Mouse (Mus musculus): Measurements from ENCODE around the gene Plcl2. TPM values are rescaled to one million over a fixed set of nuclear protein-coding genes. Genes with fewer than 3 reads are reported as not detected.
"Not testable (repeated sequence)": the region's sequence is repeated elsewhere in the genome, so short reads cannot be mapped to it uniquely, and the experiment has no call there.

Plcl2 gene
- total and polyA plus RNA-seq, 2 experiments from 2014 or later, result 8.8 to 43.2 TPM

DNA sequence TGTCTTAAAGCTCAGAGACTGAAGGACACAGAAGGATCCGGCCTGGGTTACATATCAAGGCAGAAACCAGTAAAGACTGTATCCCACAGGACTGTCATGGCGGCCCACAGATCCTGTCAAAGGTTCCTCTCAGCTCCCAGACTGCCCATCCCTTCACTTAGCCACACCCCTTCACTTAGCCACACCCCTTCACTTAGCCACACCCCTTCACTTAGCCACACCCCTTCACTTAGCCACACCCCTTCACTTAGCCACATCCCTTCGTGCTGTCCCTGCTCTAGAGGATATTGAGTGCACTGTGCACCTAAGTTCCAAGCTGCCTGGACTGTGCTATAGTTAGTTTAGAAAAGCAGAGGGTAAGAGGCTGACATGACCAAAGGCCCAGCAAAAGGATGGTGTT is 118.5 kb downstream of the Plcl2 start:
- Histone ChIP-seq H3K27ac (ENCODE audit: low read depth, low read length) (no peak overlapping the region), H3K4me3 (ENCODE audit: low read depth, low read length) (no peak overlapping the region), H3K27me3 (ENCODE audit: insufficient read depth, low read length) (no peaks in the 10 kb centered on the region), H3K9ac (replicated peaks; ENCODE audit: low read length, poor library complexity, severe bottlenecking) (no peak overlapping the region), H3K4me2 (ENCODE audit: low read depth, low read length, poor library complexity, severe bottlenecking) (no peak overlapping the region), H3K36me3 (ENCODE audit: insufficient read depth, low read length) (no peaks in the 10 kb centered on the region), H3K4me1 (ENCODE audit: insufficient read depth, low read length) (no peaks in the 10 kb centered on the region), H3K9me3 (ENCODE audit: low read length) (no peaks in the 10 kb centered on the region)
- no peak for TF ChIP-seq CTCF (IDR thresholded peaks at IDR 0.05)
- WGBS, result 94% methylated on average over 3 of the region's 3 CpGs
- no peak for ATAC-seq (ENCODE audit: low FRiP score)
- no peak for DNase-seq (ENCODE audit: low spot score)

DNA sequence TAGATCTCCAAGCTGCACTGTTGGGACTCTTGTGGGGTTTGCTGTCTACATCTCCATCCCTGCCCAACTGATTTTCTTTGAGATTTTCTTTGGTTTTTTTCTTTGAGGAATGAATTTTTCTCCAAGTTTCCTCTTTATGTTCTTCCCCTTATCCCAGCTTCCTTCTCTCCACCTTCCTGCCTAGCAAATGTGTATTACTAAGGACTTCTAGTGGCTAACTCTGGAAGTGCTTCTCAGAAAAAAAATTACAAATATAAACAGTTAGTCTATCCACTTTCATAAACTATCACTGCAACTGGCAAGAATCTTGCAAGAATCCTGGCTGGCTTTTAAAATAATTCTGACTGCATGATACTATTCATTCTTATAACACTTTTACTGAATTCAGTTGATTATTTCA is 119.5 kb downstream of the Plcl2 start:
- ATAC-seq (ENCODE audit: low FRiP score) (no peak), DNase-seq (ENCODE audit: low spot score) (peak; percentile 52)
- no peak overlapping the region for H3K4me2 ChIP-seq (ENCODE audit: low read depth, low read length, poor library complexity, severe bottlenecking)
- H3K4me3 ChIP-seq (ENCODE audit: low read depth, low read length), result no peak overlapping the region
- no peak overlapping the region for H3K27ac ChIP-seq (ENCODE audit: low read depth, low read length)
- no peaks in the 10 kb centered on the region for H3K9me3 ChIP-seq (ENCODE audit: low read length)
- H3K4me1 ChIP-seq (ENCODE audit: insufficient read depth, low read length), result no peaks in the 10 kb centered on the region
- peak; percentile 72 for TF ChIP-seq CTCF (IDR thresholded peaks at IDR 0.05)
- no peaks in the 10 kb centered on the region for H3K36me3 ChIP-seq (ENCODE audit: insufficient read depth, low read length)
- H3K9ac ChIP-seq (replicated peaks; ENCODE audit: low read length, poor library complexity, severe bottlenecking), result no peak overlapping the region
- no peaks in the 10 kb centered on the region for H3K27me3 ChIP-seq (ENCODE audit: insufficient read depth, low read length)

GRCm38 (mm10) chr17:50630992-50631391 is 121.8 kb downstream of the Plcl2 start:
- H3K27ac ChIP-seq (ENCODE audit: low read depth, low read length); ATAC-seq (ENCODE audit: low FRiP score); H3K4me3 ChIP-seq (ENCODE audit: low read depth, low read length); DNase-seq (ENCODE audit: low spot score); H3K4me1 ChIP-seq (ENCODE audit: insufficient read depth, low read length); H3K27me3 ChIP-seq (ENCODE audit: insufficient read depth, low read length); H3K9me3 ChIP-seq (ENCODE audit: low read length); H3K36me3 ChIP-seq (ENCODE audit: insufficient read depth, low read length); H3K4me2 ChIP-seq (ENCODE audit: low read depth, low read length, poor library complexity, severe bottlenecking); H3K9ac ChIP-seq (replicated peaks; ENCODE audit: low read length, poor library complexity, severe bottlenecking): not testable (repeated sequence)

- DNase-seq (ENCODE audit: low spot score) (no peak), ATAC-seq (ENCODE audit: low FRiP score) (no peak)
- H3K4me1 ChIP-seq (ENCODE audit: insufficient read depth, low read length), result no peaks in the 10 kb centered on the region
- no peak for TF ChIP-seq CTCF (IDR thresholded peaks at IDR 0.05)
- H3K9me3 ChIP-seq (ENCODE audit: low read length), result no peaks in the 10 kb centered on the region
- no peaks in the 10 kb centered on the region for H3K27me3 ChIP-seq (ENCODE audit: insufficient read depth, low read length)
- no peak overlapping the region for H3K27ac ChIP-seq (ENCODE audit: low read depth, low read length)
- H3K9ac ChIP-seq (replicated peaks; ENCODE audit: low read length, poor library complexity, severe bottlenecking), result no peak overlapping the region
- WGBS, result 86% methylated on average over 7 of the region's 7 CpGs
- no peaks in the 10 kb centered on the region for H3K36me3 ChIP-seq (ENCODE audit: insufficient read depth, low read length)
- no peak overlapping the region for H3K4me2 ChIP-seq (ENCODE audit: low read depth, low read length, poor library complexity, severe bottlenecking)
- H3K4me3 ChIP-seq (ENCODE audit: low read depth, low read length), result no peak overlapping the region
Measured at GRCm38 (mm10) chr17:50634008-50634871, 125.0 kb downstream of the Plcl2 start.

DNA sequence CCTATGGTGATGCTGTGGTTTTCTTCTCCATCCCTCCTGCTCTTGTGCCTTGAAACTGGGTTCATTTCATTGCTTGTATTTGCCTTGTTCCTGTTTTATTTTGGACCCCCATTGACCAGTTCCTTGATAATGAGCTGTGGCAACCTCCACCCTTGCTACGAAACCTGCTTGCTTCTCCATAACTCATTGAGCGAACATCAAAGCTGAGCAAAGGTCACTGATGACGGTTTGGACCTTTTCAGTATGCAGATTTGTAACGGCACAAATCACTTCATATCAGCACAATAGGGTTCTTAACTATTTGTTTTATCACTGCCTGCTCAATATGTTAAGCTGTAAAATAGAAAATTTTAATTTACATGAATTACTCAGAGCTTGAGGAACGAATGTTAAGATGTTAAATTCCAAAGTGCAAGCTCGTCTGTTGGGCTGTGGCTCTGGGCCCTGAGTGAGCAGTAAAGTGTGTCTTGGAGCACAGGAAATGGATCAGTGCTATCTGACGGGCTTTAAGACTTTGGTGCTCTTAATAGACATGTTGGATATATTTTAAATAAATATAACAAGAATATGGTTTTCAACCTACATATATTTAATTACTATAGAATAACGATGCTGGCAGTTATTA is 126.9 kb downstream of the Plcl2 start:
- H3K9ac ChIP-seq (replicated peaks; ENCODE audit: low read length, poor library complexity, severe bottlenecking), result no peak overlapping the region
- no peak overlapping the region for H3K4me3 ChIP-seq (ENCODE audit: low read depth, low read length)
- H3K27me3 ChIP-seq (ENCODE audit: insufficient read depth, low read length), result no peaks in the 10 kb centered on the region
- ATAC-seq (ENCODE audit: low FRiP score), result no peak
- H3K4me2 ChIP-seq (ENCODE audit: low read depth, low read length, poor library complexity, severe bottlenecking), result no peak overlapping the region
- H3K36me3 ChIP-seq (ENCODE audit: insufficient read depth, low read length), result no peaks in the 10 kb centered on the region
- 65% methylated on average over 8 of the region's 8 CpGs for WGBS
- no peak overlapping the region for H3K27ac ChIP-seq (ENCODE audit: low read depth, low read length)
- H3K9me3 ChIP-seq (ENCODE audit: low read length), result no peaks in the 10 kb centered on the region
- no peaks in the 10 kb centered on the region for H3K4me1 ChIP-seq (ENCODE audit: insufficient read depth, low read length)
- no peak for DNase-seq (ENCODE audit: low spot score)
- no peak for TF ChIP-seq CTCF (IDR thresholded peaks at IDR 0.05)

GRCm38 (mm10) chr17:50638791-50639190 is 129.6 kb downstream of the Plcl2 start:
- no peak overlapping the region for H3K4me2 ChIP-seq (ENCODE audit: low read depth, low read length, poor library complexity, severe bottlenecking)
- 91% methylated on average over 3 of the region's 3 CpGs for WGBS
- no peak for ATAC-seq (ENCODE audit: low FRiP score)
- no peak for TF ChIP-seq CTCF (IDR thresholded peaks at IDR 0.05)
- no peaks in the 10 kb centered on the region for H3K27me3 ChIP-seq (ENCODE audit: insufficient read depth, low read length)
- H3K27ac ChIP-seq (ENCODE audit: low read depth, low read length), result no peak overlapping the region
- no peak overlapping the region for H3K9ac ChIP-seq (replicated peaks; ENCODE audit: low read length, poor library complexity, severe bottlenecking)
- H3K4me1 ChIP-seq (ENCODE audit: insufficient read depth, low read length), result no peaks in the 10 kb centered on the region
- no peaks in the 10 kb centered on the region for H3K9me3 ChIP-seq (ENCODE audit: low read length)
- H3K36me3 ChIP-seq (ENCODE audit: insufficient read depth, low read length), result no peaks in the 10 kb centered on the region
- H3K4me3 ChIP-seq (ENCODE audit: low read depth, low read length), result no peak overlapping the region
- no peak for DNase-seq (ENCODE audit: low spot score)

All from midbrain, postnatal 0 days (tissue).